Mouse (Mus musculus) intestine, embryonic 14.5 days (tissue): ENCODE data around the gene Naaladl2. TPM values are rescaled to one million over a fixed set of nuclear protein-coding genes. Genes with fewer than 3 reads are reported as not detected.
A peak's percentile ranks its signal among the peaks of the same experiment; 100 is the strongest.

Source experiments
- ATAC-seq: fragments of 200-750 bp; cut with Nextera tagmentation; replicated peaks from 2 replicates; pipeline ENCODE4 v1.8.0; 2017; ENCODE audit warnings: low read depth, moderate number of reproducible peaks, moderate TSS enrichment, moderate library complexity; ENCODE audit not compliant: low FRiP score, low TSS enrichment
- DNase-seq: peaks from one replicate; pipeline ENCODE4 v3.0.0-alpha.2; 2018; ENCODE audit warnings: low spot score
- H3K27ac ChIP-seq: fragments of 300-500 bp; sonication (generic); 2 replicates; pipeline ENCODE4 v1.5.1; 2014; ENCODE audit warnings: low read depth, mild to moderate bottlenecking, control low read depth
- H3K27me3 ChIP-seq: fragments of 300-500 bp; sonication (generic); replicated peaks from 2 replicates; pipeline ENCODE4 v1.6.1; 2014; ENCODE audit warnings: low read length, control low read depth; ENCODE audit not compliant: control insufficient read depth, insufficient read depth
- H3K36me3 ChIP-seq: fragments of 300-500 bp; sonication (generic); 2 replicates; pipeline ENCODE4 v1.6.1; 2014; ENCODE audit warnings: low read length, control low read depth; ENCODE audit not compliant: control insufficient read depth, insufficient read depth
- H3K4me1 ChIP-seq: fragments of 300-500 bp; sonication (generic); replicated peaks from 2 replicates; pipeline ENCODE4 v1.6.1; 2014; ENCODE audit warnings: low read length, control low read depth, mixed read lengths; ENCODE audit not compliant: control insufficient read depth, insufficient read depth
- H3K4me2 ChIP-seq: fragments of 300-500 bp; sonication (generic); 2 replicates; pipeline ENCODE4 v1.6.1; 2014; ENCODE audit warnings: low read length
- H3K4me3 ChIP-seq: fragments of 300-500 bp; sonication (generic); 2 replicates; pipeline ENCODE4 v1.5.1; 2014; ENCODE audit warnings: low read depth, low read length, control low read depth, mixed read lengths
- H3K9ac ChIP-seq: fragments of 300-500 bp; sonication (generic); 2 replicates; pipeline ENCODE4 v1.6.1; 2014; ENCODE audit warnings: mild to moderate bottlenecking, low read length
- H3K9me3 ChIP-seq: fragments of 300-500 bp; sonication (generic); 2 replicates; pipeline ENCODE4 v1.6.1; 2016; ENCODE audit warnings: low read length, control low read depth; ENCODE audit not compliant: control insufficient read depth
- WGBS: fragments of 180-500 bp; shearing (Covaris S2); extraction: QIAGEN DNeasy Blood & Tissue Kit; methylation state at CpG from one replicate; pipeline ENCODE4 v1.1.7; 2014; 5-methylcytosine and 5-hydroxymethylcytosine counted together
- polyA plus RNA-seq: library from polyadenylated mRNA; unstranded; fragments of >200 nt; fragmentation: Nextera tagmentation; extraction: Ambion mirVana; gene quantifications from 2 replicates; pipeline ENCODE4 v1.2.1, GENCODE M21; 2014

The Naaladl2 gene
- polyA plus RNA-seq, 1 experiment from 2014 or later = 2.5 TPM

DNA sequence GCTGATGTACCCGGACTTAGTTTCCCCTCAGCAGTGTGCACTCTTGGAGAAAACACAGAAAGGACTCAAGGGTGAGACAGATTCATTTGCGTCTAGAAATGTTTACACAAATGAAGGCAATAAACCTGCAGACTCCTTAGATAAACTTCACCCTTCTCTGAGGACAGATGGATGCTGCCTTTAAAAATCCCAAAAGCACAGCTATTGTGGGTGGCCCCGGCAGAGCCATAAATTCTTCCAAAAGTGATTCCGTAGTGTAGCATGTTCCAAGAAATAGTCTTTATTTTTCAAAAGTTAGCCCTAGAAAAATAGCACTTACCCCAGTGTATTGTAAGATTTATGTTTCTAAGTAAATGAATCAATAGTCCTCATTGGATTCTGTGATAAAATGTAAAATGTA, 31.0 kb downstream of the Naaladl2 start:
- H3K9me3 ChIP-seq = no peaks in the 10 kb centered on the region
- no peak overlapping the region for H3K9ac ChIP-seq
- no peaks in the 10 kb centered on the region for H3K27me3 ChIP-seq
- H3K36me3 ChIP-seq = no peaks in the 10 kb centered on the region
- 22% methylated on average over 4 of the region's 4 CpGs for WGBS
- H3K4me1 ChIP-seq = 0 out of 2 replicates have a peak, but pooled peaks cover 4% of the 10 kb centered on the region
- no peak overlapping the region for H3K4me3 ChIP-seq
- no peak overlapping the region for H3K27ac ChIP-seq
- no peak for ATAC-seq
- H3K4me2 ChIP-seq = no peak overlapping the region
- DNase-seq = no peak

DNA sequence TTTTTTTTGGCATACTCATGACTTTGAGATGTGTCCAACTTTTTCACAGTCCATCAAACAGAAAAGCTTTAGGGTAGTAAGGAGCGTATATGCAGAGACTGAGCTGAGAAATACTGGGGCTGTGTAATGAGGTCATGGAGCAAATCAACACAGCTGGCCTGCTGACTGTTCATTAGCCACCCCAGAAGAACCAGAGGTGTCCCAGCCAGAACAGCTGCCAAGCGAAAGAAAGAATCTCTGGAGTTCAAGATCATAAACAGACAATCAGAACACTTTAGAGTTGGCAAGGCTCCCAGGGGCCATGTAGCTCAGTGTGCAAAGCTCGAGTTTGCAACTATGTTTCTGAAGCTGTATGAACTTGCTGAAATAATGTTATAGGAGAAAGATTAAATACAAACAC, 35.1 kb downstream of the Naaladl2 start:
- DNase-seq = peak; percentile 65
- 31% methylated on average over 3 of the region's 3 CpGs for WGBS
- H3K36me3 ChIP-seq = no peaks in the 10 kb centered on the region
- no peaks in the 10 kb centered on the region for H3K27me3 ChIP-seq
- no peak overlapping the region for H3K4me2 ChIP-seq
- H3K4me3 ChIP-seq = no peak overlapping the region
- peak; percentile 58 for ATAC-seq
- H3K9ac ChIP-seq = no peak overlapping the region
- no peaks in the 10 kb centered on the region for H3K9me3 ChIP-seq
- 0 out of 2 replicates have a peak, but pooled peaks cover 4% of the 10 kb centered on the region for H3K4me1 ChIP-seq
- no peak overlapping the region for H3K27ac ChIP-seq

DNA sequence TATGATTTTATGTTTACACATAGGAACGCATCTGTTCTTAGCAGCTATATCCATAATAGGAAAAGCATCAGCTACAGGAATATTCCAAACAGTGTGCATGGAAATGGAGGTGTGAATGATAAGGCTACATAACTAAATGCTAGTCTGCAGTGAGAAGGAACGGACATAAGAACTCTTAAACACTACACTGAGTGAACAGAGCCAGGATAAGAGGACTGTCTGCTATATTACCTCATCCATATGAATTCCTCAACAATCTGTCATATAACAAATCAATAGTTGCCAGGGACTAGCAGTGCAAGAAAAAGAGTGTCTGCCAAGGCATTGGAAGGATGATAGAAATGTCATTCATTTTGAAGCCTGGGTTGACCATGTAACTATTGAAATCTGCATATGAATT, 51.1 kb downstream of the Naaladl2 start:
- Histone ChIP-seq H3K4me1 (no peaks in the 10 kb centered on the region), H3K27me3 (no peaks in the 10 kb centered on the region), H3K9me3 (no peaks in the 10 kb centered on the region), H3K4me3 (no peak overlapping the region), H3K27ac (no peak overlapping the region), H3K4me2 (no peak overlapping the region), H3K9ac (no peak overlapping the region), H3K36me3 (no peaks in the 10 kb centered on the region)
- no peak for DNase-seq
- 62% methylated on average over 2 of the region's 2 CpGs for WGBS
- ATAC-seq = no peak

- WGBS = 84% methylated on average over 1 of the region's 1 CpGs
- ATAC-seq (no peak), DNase-seq (no peak)
- no peak overlapping the region for H3K4me3 ChIP-seq
- no peaks in the 10 kb centered on the region for H3K27me3 ChIP-seq
- no peak overlapping the region for H3K27ac ChIP-seq
- no peak overlapping the region for H3K9ac ChIP-seq
- H3K36me3 ChIP-seq = no peaks in the 10 kb centered on the region
- no peaks in the 10 kb centered on the region for H3K4me1 ChIP-seq
- H3K9me3 ChIP-seq = no peaks in the 10 kb centered on the region
- no peak overlapping the region for H3K4me2 ChIP-seq
Measured at GRCm38 (mm10) chr3:25075785-25076184, 68.3 kb downstream of the Naaladl2 start.

GRCm38 (mm10) chr3:25074266-25074665, 69.8 kb downstream of the Naaladl2 start:
- DNase-seq (no peak), ATAC-seq (no peak)
- Histone ChIP-seq H3K27me3 (no peaks in the 10 kb centered on the region), H3K36me3 (no peaks in the 10 kb centered on the region), H3K4me2 (no peak overlapping the region), H3K4me1 (no peaks in the 10 kb centered on the region), H3K9me3 (no peaks in the 10 kb centered on the region), H3K9ac (no peak overlapping the region), H3K27ac (no peak overlapping the region), H3K4me3 (no peak overlapping the region)
- 79% methylated on average over 4 of the region's 4 CpGs for WGBS

- DNase-seq = no peak
Measured at GRCm38 (mm10) chr3:25073821-25074220, 70.2 kb downstream of the Naaladl2 start.

DNA sequence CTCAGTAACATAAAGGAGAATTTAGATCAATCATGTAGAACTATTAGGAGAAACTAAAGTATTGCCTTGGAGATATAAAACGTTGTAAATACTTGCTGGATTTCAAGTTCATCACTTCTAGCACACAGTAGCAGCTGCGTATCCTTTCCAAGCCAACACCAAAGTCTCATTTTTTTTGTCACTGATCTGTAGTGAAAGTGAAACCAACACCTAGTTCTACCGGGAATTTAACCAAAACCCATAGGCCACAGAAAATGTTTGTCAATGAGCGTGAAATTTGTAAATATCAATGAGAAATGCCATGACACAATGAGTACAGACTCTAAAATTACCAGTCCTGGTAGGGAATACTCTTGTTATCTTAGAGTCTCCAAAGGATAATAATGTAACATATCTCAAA, 80.8 kb downstream of the Naaladl2 start:
- H3K4me1 ChIP-seq = no peaks in the 10 kb centered on the region
- no peak overlapping the region for H3K9ac ChIP-seq
- no peaks in the 10 kb centered on the region for H3K36me3 ChIP-seq
- no peak overlapping the region for H3K4me3 ChIP-seq
- H3K27ac ChIP-seq = no peak overlapping the region
- WGBS = 88% methylated on average over 4 of the region's 4 CpGs
- ATAC-seq (no peak), DNase-seq (no peak)
- H3K27me3 ChIP-seq = no peaks in the 10 kb centered on the region
- no peaks in the 10 kb centered on the region for H3K9me3 ChIP-seq
- H3K4me2 ChIP-seq = no peak overlapping the region

More at GRCm38 (mm10) chr3:25073821-25074220, 70.2 kb downstream of the Naaladl2 start:
- Histone ChIP-seq H3K9me3 (no peaks in the 10 kb centered on the region), H3K4me2 (no peak overlapping the region), H3K36me3 (no peaks in the 10 kb centered on the region), H3K9ac (no peak overlapping the region), H3K27me3 (no peaks in the 10 kb centered on the region), H3K27ac (no peak overlapping the region), H3K4me3 (no peak overlapping the region), H3K4me1 (no peaks in the 10 kb centered on the region)
- 71% methylated on average over 6 of the region's 6 CpGs for WGBS
- ATAC-seq = no peak

GRCm38 (mm10) chr3:25052975-25053374, 91.1 kb downstream of the Naaladl2 start:
- ATAC-seq (no peak), DNase-seq (no peak)
- Histone ChIP-seq H3K27me3 (no peaks in the 10 kb centered on the region), H3K9me3 (no peaks in the 10 kb centered on the region), H3K4me1 (no peaks in the 10 kb centered on the region), H3K9ac (no peak overlapping the region), H3K4me2 (no peak overlapping the region), H3K4me3 (no peak overlapping the region), H3K36me3 (no peaks in the 10 kb centered on the region), H3K27ac (no peak overlapping the region)
- WGBS = 29% methylated on average over 2 of the region's 2 CpGs

DNA sequence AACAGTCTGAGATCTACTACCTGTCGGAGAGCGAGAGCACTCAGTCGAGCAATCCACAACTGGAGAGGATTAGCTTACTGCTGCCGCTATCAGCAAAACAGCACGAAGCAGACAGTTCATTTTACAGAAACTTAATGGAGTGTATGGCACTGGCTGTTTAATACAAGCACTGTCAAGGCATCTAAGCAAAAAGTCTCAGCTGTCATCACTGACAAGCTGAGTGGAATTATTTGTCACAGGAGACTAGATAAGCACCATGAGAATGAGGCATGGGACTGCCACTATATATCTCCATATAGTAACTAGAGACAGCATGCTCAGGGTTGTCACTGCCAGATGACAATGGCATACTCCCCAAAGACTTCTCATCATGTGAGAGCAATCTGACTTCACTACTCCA, 124.1 kb downstream of the Naaladl2 start:
- Histone ChIP-seq H3K4me1 (no peaks in the 10 kb centered on the region), H3K4me3 (no peak overlapping the region), H3K27ac (no peak overlapping the region), H3K4me2 (no peak overlapping the region), H3K9me3 (no peaks in the 10 kb centered on the region), H3K36me3 (no peaks in the 10 kb centered on the region), H3K27me3 (no peaks in the 10 kb centered on the region), H3K9ac (no peak overlapping the region)
- no peak for DNase-seq
- WGBS = 59% methylated on average over 5 of the region's 5 CpGs
- ATAC-seq = no peak
